Mouse (Mus musculus): Measurements from ENCODE around the gene Acsm4.
A peak's percentile ranks its signal among the peaks of the same experiment; 100 is the strongest.
"Not testable (repeated sequence)": the region's sequence is repeated elsewhere in the genome, so short reads cannot be mapped to it uniquely, and the experiment has no call there.

Acsm4 gene

GRCm38 (mm10) chr7:119689726-119690125 is at the start of gene Acsm4:
Gene Acsm4 (plus strand): TSS chr7:119690026.
- DNase-seq (ENCODE audit: low read depth, low spot score), result no peak

GRCm38 (mm10) chr7:119642307-119642706 is 47.5 kb upstream of the Acsm4 start:
- no peak for DNase-seq (ENCODE audit: low read depth, low spot score)

- no peak for DNase-seq (ENCODE audit: low read depth, low spot score)
Observed at GRCm38 (mm10) chr7:119667893-119668292, 21.9 kb upstream of the Acsm4 start.

- DNase-seq (ENCODE audit: low read depth, low spot score), result no peak
Observed at GRCm38 (mm10) chr7:119670395-119670794, 19.4 kb upstream of the Acsm4 start.

- DNase-seq (ENCODE audit: low read depth, low spot score), result no peak
Observed at GRCm38 (mm10) chr7:119670925-119671324, 18.9 kb upstream of the Acsm4 start.

GRCm38 (mm10) chr7:119673465-119673864 is 16.4 kb upstream of the Acsm4 start:
- peak; percentile 10 for DNase-seq (ENCODE audit: low read depth, low spot score)

GRCm38 (mm10) chr7:119680107-119680506 is 9.7 kb upstream of the Acsm4 start:
- DNase-seq (ENCODE audit: low read depth, low spot score), result no peak

GRCm38 (mm10) chr7:119682699-119683098 is 7.1 kb upstream of the Acsm4 start:
- DNase-seq (ENCODE audit: low read depth, low spot score), result no peak

GRCm38 (mm10) chr7:119692302-119692701 is 2.5 kb downstream of the Acsm4 start:
- no peak for DNase-seq (ENCODE audit: low read depth, low spot score)

- DNase-seq (ENCODE audit: low read depth, low spot score), result no peak
Observed at GRCm38 (mm10) chr7:119694926-119695325, 5.1 kb downstream of the Acsm4 start.

- DNase-seq (ENCODE audit: low read depth, low spot score), result no peak
Observed at GRCm38 (mm10) chr7:119714111-119714510, 24.3 kb downstream of the Acsm4 start.

- DNase-seq (ENCODE audit: low read depth, low spot score), result peak; percentile 94
Observed at GRCm38 (mm10) chr7:119720253-119720946, 30.6 kb downstream of the Acsm4 start, which contains the start of gene Thumpd1. Gene Thumpd1 (minus strand): TSS chr7:119720798.

GRCm38 (mm10) chr7:119720947-119721310 is 31.1 kb downstream of the Acsm4 start:
- no peak for DNase-seq (ENCODE audit: low read depth, low spot score)

GRCm38 (mm10) chr7:119727621-119728020 is 37.8 kb downstream of the Acsm4 start:
- no peak for DNase-seq (ENCODE audit: low read depth, low spot score)

GRCm38 (mm10) chr7:119731262-119731661 is 41.4 kb downstream of the Acsm4 start:
- not testable (repeated sequence) for DNase-seq (ENCODE audit: low read depth, low spot score)

GRCm38 (mm10) chr7:119738877-119739276 is 49.1 kb downstream of the Acsm4 start:
- DNase-seq (ENCODE audit: low read depth, low spot score), result no peak

GRCm38 (mm10) chr7:119739798-119740468 is 50.1 kb downstream of the Acsm4 start:
- DNase-seq (ENCODE audit: low read depth, low spot score), result not testable (repeated sequence)

GRCm38 (mm10) chr7:119744321-119744720 is 54.5 kb downstream of the Acsm4 start:
- no peak for DNase-seq (ENCODE audit: low read depth, low spot score)

- DNase-seq (ENCODE audit: low read depth, low spot score), result no peak
Observed at GRCm38 (mm10) chr7:119745869-119746268, 56.0 kb downstream of the Acsm4 start.

GRCm38 (mm10) chr7:119748761-119749160 is 58.9 kb downstream of the Acsm4 start:
- no peak for DNase-seq (ENCODE audit: low read depth, low spot score)

GRCm38 (mm10) chr7:119749942-119750341 is 60.1 kb downstream of the Acsm4 start:
- DNase-seq (ENCODE audit: low read depth, low spot score), result no peak

- no peak for DNase-seq (ENCODE audit: low read depth, low spot score)
Observed at GRCm38 (mm10) chr7:119753696-119754095, 63.9 kb downstream of the Acsm4 start.

GRCm38 (mm10) chr7:119760527-119760951 is 70.7 kb downstream of the Acsm4 start, which contains the start of gene Acsm3:
Gene Acsm3 (plus strand): TSS chr7:119760923.
- no peak for DNase-seq (ENCODE audit: low read depth, low spot score)

Measured in telencephalon, adult 2 months (tissue).